Mouse (Mus musculus) CH12.LX (cell line): ENCODE results near the gene Pafah1b2.

Source experiments
- MAX ChIP-seq: IDR thresholded peaks from 2 replicates; pipeline ENCODE4 v1.6.1; 2011; ENCODE audit warnings: low read length, improper control_type of control experiment
- POLR2A ChIP-seq: IDR thresholded peaks from 2 replicates; pipeline ENCODE4 v1.6.1; 2011; ENCODE audit warnings: low read depth, mild to moderate bottlenecking, improper control_type of control experiment, low read length
- SMC3 ChIP-seq: IDR thresholded peaks from 2 replicates; pipeline ENCODE4 v1.6.1; 2011; ENCODE audit warnings: low read depth, low read length, improper control_type of control experiment
- ZC3H11A ChIP-seq: IDR thresholded peaks from 2 replicates; pipeline ENCODE4 v1.6.1; 2012; ENCODE audit warnings: low read depth, mild to moderate bottlenecking, inconsistent platforms, low read length, improper control_type of control experiment

- TF ChIP-seq POLR2A (no peak), MAX (no peak), SMC3 (no peak), ZC3H11A (no peak)
Measured at GRCm38 (mm10) chr9:46011094-46011970, 1.2 kb downstream of the Pafah1b2 start.
